Mouse (Mus musculus): ENCODE data around the gene Asic2.

Asic2 gene

GRCm38 (mm10) chr11:81737777-81738176 is 230.5 kb downstream of the Asic2 start:
- DNase-seq (ENCODE audit: low spot score): no peak

GRCm38 (mm10) chr11:81722071-81722470 is 246.2 kb downstream of the Asic2 start:
- DNase-seq (ENCODE audit: low spot score): no peak

GRCm38 (mm10) chr11:81714801-81715200 is 253.5 kb downstream of the Asic2 start:
- no peak for DNase-seq (ENCODE audit: low spot score)

GRCm38 (mm10) chr11:81706996-81707395 is 261.3 kb downstream of the Asic2 start:
- DNase-seq (ENCODE audit: low spot score): no peak

- DNase-seq (ENCODE audit: low spot score): no peak
These were observed 270.2 kb downstream of the Asic2 start for GRCm38 (mm10) chr11:81698008-81698407.

- DNase-seq (ENCODE audit: low spot score): no peak
These were observed 272.8 kb downstream of the Asic2 start for GRCm38 (mm10) chr11:81695501-81695900.

GRCm38 (mm10) chr11:81680511-81680910 is 287.7 kb downstream of the Asic2 start:
- no peak for DNase-seq (ENCODE audit: low spot score)

GRCm38 (mm10) chr11:81671724-81672123 is 296.5 kb downstream of the Asic2 start:
- no peak for DNase-seq (ENCODE audit: low spot score)

GRCm38 (mm10) chr11:81670436-81670835 is 297.8 kb downstream of the Asic2 start:
- no peak for DNase-seq (ENCODE audit: low spot score)

- no peak for DNase-seq (ENCODE audit: low spot score)
These were observed 309.4 kb downstream of the Asic2 start for GRCm38 (mm10) chr11:81658850-81659249.

GRCm38 (mm10) chr11:81657121-81657520 is 311.1 kb downstream of the Asic2 start:
- no peak for DNase-seq (ENCODE audit: low spot score)

- DNase-seq (ENCODE audit: low spot score): no peak
These were observed 320.4 kb downstream of the Asic2 start for GRCm38 (mm10) chr11:81647828-81648227.

- no peak for DNase-seq (ENCODE audit: low spot score)
These were observed 322.7 kb downstream of the Asic2 start for GRCm38 (mm10) chr11:81645549-81645948.

- DNase-seq (ENCODE audit: low spot score): no peak
These were observed 331.9 kb downstream of the Asic2 start for GRCm38 (mm10) chr11:81636356-81636755.

GRCm38 (mm10) chr11:81634360-81635350 is 333.6 kb downstream of the Asic2 start:
- no peak for DNase-seq (ENCODE audit: low spot score)

GRCm38 (mm10) chr11:81625199-81625598 is 343.1 kb downstream of the Asic2 start:
- no peak for DNase-seq (ENCODE audit: low spot score)

GRCm38 (mm10) chr11:81620516-81620915 is 347.7 kb downstream of the Asic2 start:
- no peak for DNase-seq (ENCODE audit: low spot score)

GRCm38 (mm10) chr11:81616437-81616836 is 351.8 kb downstream of the Asic2 start:
- DNase-seq (ENCODE audit: low spot score): no peak

- DNase-seq (ENCODE audit: low spot score): no peak
These were observed 354.2 kb downstream of the Asic2 start for GRCm38 (mm10) chr11:81613869-81614620.

- peak; percentile 17 for DNase-seq (ENCODE audit: low spot score)
These were observed 355.3 kb downstream of the Asic2 start for GRCm38 (mm10) chr11:81612798-81613540.

- DNase-seq (ENCODE audit: low spot score): no peak
These were observed 356.1 kb downstream of the Asic2 start for GRCm38 (mm10) chr11:81611948-81612797.

Data from spleen, adult 12 weeks (tissue).